Mouse (Mus musculus): ENCODE results near the gene Itgb3.
"Not testable (repeated sequence)": the region's sequence is repeated elsewhere in the genome, so short reads cannot be mapped to it uniquely, and the experiment has no call there.

DNA sequence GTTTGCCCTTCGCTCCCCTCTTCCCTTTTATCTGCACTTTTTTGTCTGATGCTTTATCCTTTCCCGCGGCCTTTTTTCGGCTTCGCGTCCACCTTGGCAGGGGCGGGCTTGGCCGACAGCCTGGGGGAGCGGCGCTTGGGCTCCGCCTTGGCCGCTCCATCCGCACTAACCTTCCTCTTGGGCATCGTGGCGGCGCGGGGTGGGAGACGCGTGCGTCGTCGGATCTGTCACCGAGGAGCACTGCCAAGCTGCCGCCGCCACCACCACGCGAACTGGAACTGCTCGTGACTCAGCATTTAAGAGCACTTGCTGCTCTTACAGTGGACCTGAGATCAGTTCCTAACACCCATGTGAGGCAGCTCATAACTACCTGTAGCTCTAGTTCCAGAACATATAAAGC is 36.4 kb upstream of the Itgb3 start:
- TF ChIP-seq CTCF, EP300 (IDR thresholded peaks at IDR 0.05; ENCODE audit: low read depth): not testable (repeated sequence)

All from liver, postnatal 0 days (tissue).